Mouse (Mus musculus): ENCODE results near the gene Vcp.
A peak's percentile ranks its signal among the peaks of the same experiment; 100 is the strongest.

The Vcp gene

DNA sequence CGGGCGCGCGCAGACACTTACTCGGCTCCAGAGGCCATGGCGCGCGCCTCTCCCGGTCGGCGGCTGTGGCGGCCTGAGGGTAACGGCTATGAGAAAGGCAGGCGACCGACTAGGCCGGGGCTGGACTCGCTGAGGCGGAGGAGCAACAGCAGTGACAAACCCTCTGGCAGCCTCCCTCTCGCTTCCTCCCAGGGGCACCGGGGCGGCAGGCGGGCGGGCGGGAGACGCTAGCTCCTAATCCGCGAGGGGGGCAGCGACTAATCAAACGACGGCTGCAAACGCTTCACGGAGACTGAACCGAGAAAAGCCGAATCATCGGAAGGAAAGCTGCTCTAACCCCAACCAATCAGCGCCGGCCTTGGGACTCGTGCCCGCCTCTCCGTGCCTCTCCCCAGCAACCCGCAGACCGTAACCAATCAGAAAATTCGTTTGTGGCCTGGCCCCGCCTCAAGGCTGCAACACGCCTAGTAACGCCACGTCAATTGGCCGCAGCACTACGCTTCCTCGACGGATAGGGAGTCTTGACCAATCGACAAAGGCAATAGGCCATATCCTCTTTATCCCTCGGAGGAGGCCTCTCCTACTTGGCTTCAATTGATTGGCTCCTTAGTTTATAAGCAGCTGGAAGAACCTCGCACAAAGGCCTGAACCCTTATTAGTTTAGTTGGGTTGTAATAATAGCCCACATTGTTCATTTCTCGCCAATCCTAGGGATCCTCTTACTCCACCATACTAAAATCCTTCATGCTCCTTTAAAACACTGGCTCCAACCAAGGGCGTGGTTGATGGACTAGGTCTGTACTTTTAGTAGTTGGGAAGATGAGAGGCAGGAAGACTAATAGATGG is at the start of gene Vcp:
Gene Vcp, minus strand, starts transcription at position 367 of the 846 bp plus-strand sequence.
- peak; percentile 99 for DNase-seq (ENCODE audit: low spot score in 2 of 2)

DNA sequence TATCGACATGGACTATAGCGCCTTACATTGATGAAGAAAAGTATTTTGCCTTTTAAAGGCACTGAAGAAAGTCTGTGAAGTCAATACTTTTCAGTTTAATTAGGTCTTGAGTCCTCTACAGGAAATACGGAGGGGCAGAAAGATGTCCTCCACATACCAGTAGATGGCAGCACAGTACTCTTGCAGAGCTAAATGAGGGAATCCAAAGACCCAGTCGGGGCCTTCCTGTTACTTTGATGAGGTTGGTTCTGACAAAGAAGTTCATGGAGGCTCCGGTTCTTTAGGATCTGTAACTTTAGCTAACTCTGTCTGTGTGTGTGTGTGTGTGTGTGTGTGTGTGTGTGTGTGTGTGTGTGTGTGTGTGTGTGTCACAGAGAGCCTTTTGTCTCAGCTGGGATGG is 46.9 kb upstream of the Vcp start:
- DNase-seq (ENCODE audit: low spot score in 2 of 2), result peak in 1 of 2 experiments; percentile 83

- DNase-seq (ENCODE audit: low spot score in 2 of 2), result no peak
Observed at GRCm38 (mm10) chr4:43046607-43047006, 46.3 kb upstream of the Vcp start.

GRCm38 (mm10) chr4:43045659-43046302 is 45.5 kb upstream of the Vcp start, which contains the start of gene Fam214b:
Fam214b (minus strand) TSS chr4:43046220.
- peak; percentile 91 to 94 for DNase-seq (ENCODE audit: low spot score in 2 of 2)

DNA sequence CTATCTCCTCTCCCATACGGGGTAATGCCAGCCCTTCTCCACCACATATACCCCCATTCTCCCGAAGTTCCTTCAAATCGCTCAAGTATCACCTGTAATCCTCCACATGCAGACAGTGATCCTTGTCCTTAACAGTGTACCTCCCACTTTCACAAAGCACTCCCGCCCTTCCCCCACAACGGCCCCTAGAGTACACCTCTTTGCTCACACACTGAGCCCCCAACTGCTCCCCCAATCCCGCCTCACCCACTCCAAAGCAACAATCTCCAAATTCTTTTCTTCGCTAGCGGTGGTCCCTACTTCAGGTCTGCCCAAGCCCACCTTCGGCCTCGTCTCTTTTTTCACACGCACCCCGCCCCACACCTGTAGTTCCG is 45.0 kb upstream of the Vcp start:
- DNase-seq (ENCODE audit: low spot score in 2 of 2), result no peak

- no peak for DNase-seq (ENCODE audit: low spot score in 2 of 2)
Observed at GRCm38 (mm10) chr4:43044673-43045072, 44.4 kb upstream of the Vcp start.

- peak; percentile 59 to 62 for DNase-seq (ENCODE audit: low spot score in 2 of 2)
Observed at GRCm38 (mm10) chr4:43043644-43044357, 43.5 kb upstream of the Vcp start.

DNA sequence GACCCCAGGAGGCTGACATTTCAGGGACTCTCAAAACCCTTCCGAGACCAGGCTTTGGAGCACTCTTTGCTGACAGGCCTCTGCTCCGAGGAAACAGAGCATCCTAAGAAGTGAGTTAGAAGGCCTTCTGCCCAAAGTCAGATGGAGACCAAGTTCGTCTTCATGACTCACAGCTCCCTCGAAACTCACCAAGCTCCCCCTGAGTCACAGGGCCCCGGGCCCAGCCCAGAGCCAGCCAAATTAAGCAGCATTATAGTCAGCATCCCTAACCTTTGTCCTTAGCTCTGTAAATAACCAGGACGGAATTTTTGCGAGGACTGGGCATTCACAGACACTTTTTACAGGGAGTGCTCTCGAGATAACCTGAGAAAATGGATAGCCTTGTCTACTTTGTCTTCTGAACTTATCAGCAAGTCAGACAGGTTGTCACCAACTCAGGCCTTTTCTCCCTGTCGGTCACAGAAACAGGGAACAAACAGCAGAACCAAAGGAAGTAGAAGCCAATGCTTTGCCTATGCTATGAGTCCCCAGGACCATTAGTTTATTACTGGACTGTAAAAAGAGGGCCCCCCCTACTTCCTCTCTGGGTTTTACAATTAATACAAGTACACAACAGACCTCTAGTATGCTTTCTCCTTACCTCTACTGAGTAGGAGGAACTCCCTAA is 40.7 kb upstream of the Vcp start:
- DNase-seq (ENCODE audit: low spot score in 2 of 2), result no peak

DNA sequence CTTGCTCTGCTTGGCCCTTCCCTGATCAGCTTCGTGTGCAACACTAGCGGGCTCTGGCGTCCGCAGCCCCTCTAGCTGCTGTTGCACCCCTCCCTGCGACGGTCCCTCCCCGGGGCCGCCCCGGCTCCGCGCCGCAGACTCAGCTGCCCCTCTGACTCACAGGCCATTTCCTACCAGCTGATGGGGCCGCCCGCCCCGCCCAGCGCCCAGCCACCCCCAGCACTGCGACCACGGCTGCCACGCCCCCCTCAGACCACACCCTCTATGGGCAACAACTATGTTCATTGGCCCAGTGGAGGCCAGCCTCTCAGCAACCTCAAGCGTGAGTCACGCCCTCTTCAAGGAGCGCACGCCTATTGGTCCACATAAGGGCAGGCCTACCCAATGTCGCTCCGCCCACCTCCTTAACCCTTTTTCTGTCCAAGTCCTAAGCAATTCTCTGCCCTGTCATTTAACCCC is 39.8 kb upstream of the Vcp start:
- DNase-seq (ENCODE audit: low spot score in 2 of 2), result peak; percentile 89 to 95

DNA sequence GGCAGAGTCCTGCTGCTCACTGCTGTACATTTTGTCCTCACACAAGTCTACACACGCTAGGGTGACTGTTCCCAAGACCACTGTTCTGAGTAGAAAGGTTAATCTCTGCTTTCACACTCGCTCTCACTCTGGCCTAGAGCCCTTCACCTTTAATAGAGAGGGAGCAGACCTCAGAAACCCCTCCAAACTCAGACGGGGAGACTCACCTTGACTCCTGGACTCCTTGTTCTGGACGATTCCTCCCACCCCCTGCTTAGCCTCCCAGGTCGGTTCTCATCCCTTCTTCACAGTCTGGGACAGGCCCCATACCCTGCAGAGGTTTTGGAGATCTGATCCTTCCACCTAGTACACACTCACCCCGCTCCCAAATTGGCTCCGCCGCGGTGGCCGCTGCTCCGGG is 39.3 kb upstream of the Vcp start:
- no peak for DNase-seq (ENCODE audit: low spot score in 2 of 2)

GRCm38 (mm10) chr4:43038567-43039495 is 38.5 kb upstream of the Vcp start:
- peak in 1 of 2 experiments; percentile 67 for DNase-seq (ENCODE audit: low spot score in 2 of 2)

DNA sequence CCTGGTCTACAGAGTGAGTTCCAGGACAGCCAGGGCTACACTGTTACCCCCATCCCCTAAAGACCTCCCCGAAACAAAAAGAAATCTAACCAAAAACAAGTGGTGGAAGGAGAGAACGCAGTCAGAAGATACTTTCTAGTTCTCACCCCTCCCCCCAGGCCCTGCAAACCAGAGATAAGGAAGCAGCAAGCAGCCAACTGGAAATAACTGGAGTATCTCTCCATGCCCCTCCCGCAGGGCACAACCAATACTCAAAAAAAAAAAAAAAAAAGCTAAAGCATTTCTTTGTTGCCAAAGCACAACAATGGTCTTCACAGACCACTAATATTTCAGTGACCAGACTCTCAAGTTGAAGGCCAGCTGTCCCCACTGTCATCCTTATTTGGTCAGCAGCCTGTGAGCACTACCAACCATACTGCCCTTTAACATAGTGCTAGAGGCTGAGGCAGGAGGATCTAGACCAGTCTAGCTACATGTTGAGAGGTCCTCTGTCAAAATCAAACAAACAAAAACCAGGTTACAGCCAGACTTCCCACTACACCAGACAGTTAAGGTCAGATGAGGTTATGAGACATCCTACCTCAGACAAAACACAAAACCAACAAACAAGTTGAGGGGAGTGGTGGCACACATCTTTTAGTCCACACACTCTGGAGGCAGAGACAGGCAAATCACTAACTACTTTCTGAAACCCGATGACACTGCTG is 37.7 kb upstream of the Vcp start:
- no peak for DNase-seq (ENCODE audit: low spot score in 2 of 2)

DNA sequence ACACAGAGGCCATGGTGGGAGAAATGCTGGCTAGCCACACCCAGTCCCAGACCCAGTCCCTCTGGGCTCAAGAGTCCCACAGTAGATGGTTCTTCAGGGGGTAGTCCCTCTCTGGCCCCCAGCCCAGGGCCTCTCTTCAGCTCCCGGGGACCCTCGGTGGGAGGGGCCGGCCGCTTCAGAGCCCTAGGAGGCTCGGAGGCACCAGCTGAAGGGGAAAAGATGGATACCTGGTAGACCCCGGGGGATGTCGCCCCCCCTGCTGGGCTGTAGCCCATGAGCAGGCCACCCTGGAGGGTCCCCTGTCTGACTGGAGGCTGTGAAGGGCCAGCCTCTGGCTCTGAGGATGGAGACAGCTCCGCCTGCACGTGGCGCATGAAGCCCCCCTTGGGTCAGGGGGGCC is 36.0 kb upstream of the Vcp start:
- DNase-seq (ENCODE audit: low spot score in 2 of 2), result no peak

DNA sequence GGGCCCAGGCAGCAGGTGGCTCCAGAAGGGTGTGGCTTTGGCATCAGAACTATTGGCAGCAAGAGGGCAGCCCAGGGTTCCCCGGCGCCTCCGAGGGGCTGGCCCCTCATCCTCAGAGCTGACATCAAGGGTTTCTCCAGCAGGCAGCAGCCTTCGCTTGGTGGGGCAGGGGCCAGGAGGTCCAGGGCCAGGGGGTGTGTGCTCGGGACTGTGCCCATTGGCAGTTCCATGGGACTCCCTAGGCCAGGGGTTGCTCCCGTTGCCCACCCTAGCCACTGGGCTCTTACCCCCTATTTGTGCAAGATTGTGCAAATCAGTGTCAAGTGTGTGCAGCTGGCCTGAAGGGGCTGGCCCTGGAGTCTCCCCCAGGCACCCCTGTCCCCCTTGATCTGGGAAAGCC is 35.5 kb upstream of the Vcp start:
- no peak for DNase-seq (ENCODE audit: low spot score in 2 of 2)

GRCm38 (mm10) chr4:43033481-43033880 is 33.2 kb upstream of the Vcp start:
- no peak for DNase-seq (ENCODE audit: low spot score in 2 of 2)

DNA sequence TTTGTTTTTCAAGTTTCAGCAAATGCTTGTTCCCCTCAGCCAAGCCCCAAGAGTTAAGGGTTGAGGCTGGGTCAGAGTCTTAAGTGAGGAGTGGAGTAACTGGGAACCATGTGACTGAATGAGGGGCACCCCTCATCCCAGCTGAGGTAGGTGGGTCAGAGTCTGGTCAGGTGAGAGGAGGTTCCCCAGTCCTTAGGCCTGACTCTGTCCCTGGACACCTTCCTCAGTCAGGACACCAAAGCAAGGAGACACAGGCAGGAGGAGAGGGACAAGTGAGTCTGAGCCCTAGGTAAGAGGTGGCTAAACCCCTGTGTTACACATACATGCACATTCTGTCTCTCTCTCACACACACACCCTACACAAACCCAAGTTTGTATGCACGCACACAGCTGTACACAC is 32.2 kb upstream of the Vcp start:
- DNase-seq (ENCODE audit: low spot score in 2 of 2), result no peak

DNA sequence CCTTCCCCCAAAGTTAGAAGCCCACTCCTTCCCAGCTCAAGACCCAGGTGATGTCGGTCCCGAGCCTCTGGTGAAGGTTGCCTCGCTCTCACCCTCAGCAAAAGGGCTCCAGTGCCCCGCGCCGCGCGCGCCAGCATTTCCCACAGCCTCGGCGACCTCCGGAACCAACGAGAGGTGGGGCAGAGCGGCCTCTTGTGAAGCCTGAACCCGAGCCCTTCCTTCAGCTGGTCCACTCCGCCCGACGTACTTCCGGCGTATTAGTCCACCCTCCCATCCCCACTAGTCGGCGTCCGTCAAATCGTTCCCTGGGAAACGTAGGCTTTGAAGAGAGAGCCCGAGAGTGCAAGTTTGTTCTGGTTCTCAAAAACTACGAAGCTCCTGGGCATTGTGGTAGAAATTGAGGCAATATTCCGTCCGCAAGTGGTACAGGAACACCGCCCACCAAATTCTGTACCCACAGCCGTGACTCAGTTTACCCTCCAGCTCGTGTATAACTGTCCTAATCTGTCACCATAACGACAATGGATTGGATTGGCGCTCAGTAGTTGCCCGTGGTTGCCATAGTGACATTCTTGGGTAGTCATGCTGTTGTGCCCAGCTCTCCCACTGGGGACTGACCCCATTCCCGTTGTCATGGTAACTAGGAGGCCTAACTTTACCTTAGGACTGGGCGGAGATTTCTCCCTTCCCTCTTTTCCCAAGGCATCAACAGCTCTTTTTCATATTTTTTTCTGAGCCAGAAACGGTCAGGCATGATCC is 31.1 kb upstream of the Vcp start, which contains the start of gene Stoml2:
Gene Stoml2, minus strand, starts transcription at position 474 of the 759 bp plus-strand sequence.
- peak; percentile 91 to 95 for DNase-seq (ENCODE audit: low spot score in 2 of 2)

- DNase-seq (ENCODE audit: low spot score in 2 of 2), result no peak
Observed at GRCm38 (mm10) chr4:43030780-43031230, 30.5 kb upstream of the Vcp start.

GRCm38 (mm10) chr4:43030352-43030751 is 30.0 kb upstream of the Vcp start:
- no peak for DNase-seq (ENCODE audit: low spot score in 2 of 2)

Measured in frontal cortex, postnatal 36 days (tissue).